Mouse (Mus musculus) heart, adult 2 months (tissue): ENCODE measurements at regions not wholly inside any gene's neighbourhood (a gene's known extent, or its start where the extent isn't known, plus 50 kb on each side); places are given as distances from the start of the nearest gene placed in this dataset.
"Not testable (repeated sequence)": the region's sequence is repeated elsewhere in the genome, so short reads cannot be mapped to it uniquely, and the experiment has no call there.

Experiments used
- DNase-seq, 2 experiments: peaks; one replicate each; pipeline ENCODE4 v3.0.0; 2021
- H3K27ac ChIP-seq: fragments of 200-600 bp; 2 replicates; pipeline ENCODE4 v1.8.1; 2022
- H3K27me3 ChIP-seq: fragments of 200-500 bp; 2 replicates; pipeline ENCODE4 v1.6.1; 2012; ENCODE audit warnings: mild to moderate bottlenecking, low read length, inconsistent platforms, mixed read lengths; ENCODE audit not compliant: control insufficient read depth, insufficient read depth
- H3K36me3 ChIP-seq: fragments of 200-500 bp; 2 replicates; pipeline ENCODE4 v1.6.1; 2012; ENCODE audit warnings: low read length, inconsistent platforms; ENCODE audit not compliant: control insufficient read depth, insufficient read depth
- H3K4me1 ChIP-seq: fragments of 200-500 bp; 2 replicates; pipeline ENCODE4 v1.6.1; 2011; ENCODE audit warnings: low read length; ENCODE audit not compliant: control insufficient read depth, insufficient read depth
- H3K4me3 ChIP-seq: fragments of 200-600 bp; 2 replicates; pipeline ENCODE4 v1.8.1; 2022
- H3K79me2 ChIP-seq: fragments of 200-500 bp; replicated peaks from 2 replicates; pipeline ENCODE4 v1.6.1; 2012; ENCODE audit warnings: mild to moderate bottlenecking, inconsistent platforms, low read length, moderate library complexity, mixed read lengths; ENCODE audit not compliant: control insufficient read depth, insufficient read depth
- H3K9ac ChIP-seq: fragments of 200-500 bp; 2 replicates; pipeline ENCODE4 v1.6.1; 2012; ENCODE audit warnings: low read depth, mild to moderate bottlenecking, control low read depth, inconsistent platforms, low read length, mixed read lengths
- CTCF ChIP-seq: fragments of 200-600 bp; IDR thresholded peaks from 2 replicates; pipeline ENCODE4 v1.8.1; 2022; ENCODE audit warnings: antibody characterized with exemption, mild to moderate bottlenecking, moderate library complexity
- EP300 ChIP-seq: fragments of 200-500 bp; IDR thresholded peaks from 2 replicates; pipeline ENCODE4 v1.6.1; 2011; ENCODE audit warnings: low read depth, low read length, control low read depth; ENCODE audit not compliant: insufficient read depth
- POLR2A ChIP-seq: fragments of 200-500 bp; IDR thresholded peaks from 2 replicates; pipeline ENCODE4 v1.6.1; 2011; ENCODE audit warnings: mild to moderate bottlenecking, low read depth, low read length, control low read depth; ENCODE audit not compliant: insufficient read depth
- WGBS: fragments of 180-500 bp; shearing (Covaris S2); methylation state at CpG from one replicate; pipeline ENCODE4 v1.1.7; 2018; 5-methylcytosine and 5-hydroxymethylcytosine counted together
- intact Hi-C: fragments of 180-260 bp; cut with DNase I; formaldehyde crosslinking; loops from one replicate; pipeline ENCODE4 v1.15.1; 2025

GRCm38 (mm10) chr14:53634320-53634979 lies 619.5 kb downstream of the Dad1 start:
- H3K27ac ChIP-seq, H3K27me3 ChIP-seq, intact Hi-C loops, H3K4me3 ChIP-seq, H3K4me1 ChIP-seq, H3K36me3 ChIP-seq, H3K9ac ChIP-seq, H3K79me2 ChIP-seq, DNase-seq: not testable (repeated sequence)
- 24% methylated on average over 5 of the region's 5 CpGs for WGBS

DNA sequence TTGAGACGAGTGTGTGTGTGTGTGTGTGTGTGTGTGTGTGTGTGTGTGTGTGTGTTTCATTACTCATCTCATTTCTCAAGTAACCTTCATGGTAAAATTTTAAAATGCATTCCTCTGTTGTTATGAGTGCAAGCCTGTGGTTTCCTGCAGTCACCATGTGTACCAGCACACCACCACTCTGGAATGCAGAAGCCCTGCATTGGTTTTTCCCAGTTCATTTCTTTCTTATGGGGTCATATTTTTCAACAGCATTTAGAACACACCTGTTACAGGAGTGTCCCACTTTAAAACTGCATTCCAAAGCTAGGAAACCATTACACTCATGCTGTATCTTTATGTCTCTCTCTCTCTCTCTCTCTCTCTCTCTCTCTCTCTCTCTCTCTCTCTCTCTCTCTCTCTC lies 620.2 kb downstream of the Dad1 start:
- WGBS = 46% methylated on average over 1 of the region's 1 CpGs
- H3K4me1 ChIP-seq, H3K79me2 ChIP-seq, intact Hi-C loops, H3K36me3 ChIP-seq, H3K9ac ChIP-seq, H3K27me3 ChIP-seq, H3K27ac ChIP-seq, DNase-seq, H3K4me3 ChIP-seq: not testable (repeated sequence)

- H3K36me3 ChIP-seq, H3K27me3 ChIP-seq, H3K4me3 ChIP-seq, H3K4me1 ChIP-seq, H3K27ac ChIP-seq, intact Hi-C loops, H3K9ac ChIP-seq, H3K79me2 ChIP-seq, DNase-seq: not testable (repeated sequence)
- WGBS = 53% methylated on average over 4 of the region's 4 CpGs
These were observed 632.5 kb downstream of the Dad1 start for GRCm38 (mm10) chr14:53621376-53621775.

- DNase-seq, intact Hi-C loops, H3K4me3 ChIP-seq, H3K27me3 ChIP-seq, H3K27ac ChIP-seq, H3K4me1 ChIP-seq, H3K79me2 ChIP-seq, H3K36me3 ChIP-seq, H3K9ac ChIP-seq: not testable (repeated sequence)
- 40% methylated on average over 3 of the region's 3 CpGs for WGBS
These were observed 637.8 kb downstream of the Dad1 start for GRCm38 (mm10) chr14:53616061-53616460.

DNA sequence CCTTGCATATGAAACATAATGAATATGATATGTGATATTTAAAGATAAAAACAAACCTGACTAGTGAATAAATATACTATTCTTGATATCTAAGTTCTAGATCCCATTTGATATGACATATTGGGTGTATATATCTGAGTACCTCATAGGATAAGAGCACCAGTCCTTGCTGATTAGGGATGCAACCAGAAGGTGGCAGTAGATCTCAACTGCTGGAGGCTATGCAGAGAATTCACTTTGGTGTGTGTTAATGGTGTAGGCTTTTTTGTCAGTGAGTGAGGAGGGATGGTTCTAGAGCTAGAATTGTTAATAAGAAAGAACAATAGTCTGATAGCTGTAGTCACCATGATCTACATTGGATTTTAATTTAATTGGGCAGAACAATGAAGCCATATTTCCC lies 639.6 kb downstream of the Dad1 start:
- no peak overlapping the region for H3K4me3 ChIP-seq
- H3K79me2 ChIP-seq = no peaks in the 10 kb centered on the region
- TF ChIP-seq EP300 = no peak
- no peak for TF ChIP-seq POLR2A
- TF ChIP-seq CTCF = no peak
- no peaks in the 10 kb centered on the region for H3K4me1 ChIP-seq
- intact Hi-C loops = no loop called here
- no peaks in the 10 kb centered on the region for H3K27me3 ChIP-seq
- H3K36me3 ChIP-seq = no peaks in the 10 kb centered on the region
- H3K27ac ChIP-seq = no peak overlapping the region
- no peak for DNase-seq
- no peak overlapping the region for H3K9ac ChIP-seq

DNA sequence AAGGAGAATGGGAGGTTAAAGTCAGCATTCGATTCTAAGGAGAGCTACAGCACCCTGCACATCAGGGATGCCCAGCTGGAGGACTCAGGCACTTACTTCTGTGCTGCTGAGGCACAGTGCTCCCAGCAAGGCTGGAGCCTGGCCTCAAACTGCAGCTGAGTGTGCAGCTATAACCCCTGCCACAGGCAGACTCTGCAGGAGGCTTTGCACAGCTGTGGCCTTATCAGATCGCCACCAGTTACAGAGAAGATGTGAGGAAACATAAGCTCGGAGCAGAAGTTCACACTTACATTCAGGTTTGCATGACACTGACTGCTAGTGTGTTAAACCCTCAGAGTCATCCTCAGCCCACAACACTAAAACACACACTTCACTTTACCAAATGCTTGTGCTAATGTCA lies 654.6 kb downstream of the Dad1 start:
- not testable (repeated sequence) for H3K36me3 ChIP-seq

DNA sequence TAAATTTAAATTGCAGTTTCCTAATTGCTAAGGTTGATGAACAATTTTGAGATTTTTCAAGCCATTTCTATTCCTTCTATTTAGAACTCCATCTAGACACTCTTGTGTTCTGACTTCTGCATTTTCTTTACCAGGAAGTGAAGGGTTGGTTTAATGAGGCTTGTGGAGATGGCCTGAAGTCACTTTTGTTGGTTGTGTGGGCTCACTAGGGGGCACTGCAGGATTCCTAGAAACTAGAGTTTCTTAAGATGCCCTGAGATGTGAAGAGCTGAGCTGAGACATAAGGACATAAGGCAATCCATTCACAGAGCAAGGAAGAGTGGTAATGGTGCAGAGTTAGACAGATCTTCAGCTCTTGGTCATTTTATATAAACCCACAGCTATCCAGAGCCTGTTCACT lies 656.6 kb downstream of the Dad1 start:
- H3K4me1 ChIP-seq, intact Hi-C loops, H3K4me3 ChIP-seq, H3K27ac ChIP-seq, H3K79me2 ChIP-seq, DNase-seq, H3K36me3 ChIP-seq, H3K9ac ChIP-seq, H3K27me3 ChIP-seq: not testable (repeated sequence)

More for the DNA sequence above, 654.6 kb downstream of the Dad1 start:
- H3K27ac ChIP-seq, DNase-seq, H3K79me2 ChIP-seq, H3K4me3 ChIP-seq, H3K9ac ChIP-seq, intact Hi-C loops, H3K4me1 ChIP-seq, H3K27me3 ChIP-seq: not testable (repeated sequence)
- WGBS = 43% methylated on average over 3 of the region's 3 CpGs

DNA sequence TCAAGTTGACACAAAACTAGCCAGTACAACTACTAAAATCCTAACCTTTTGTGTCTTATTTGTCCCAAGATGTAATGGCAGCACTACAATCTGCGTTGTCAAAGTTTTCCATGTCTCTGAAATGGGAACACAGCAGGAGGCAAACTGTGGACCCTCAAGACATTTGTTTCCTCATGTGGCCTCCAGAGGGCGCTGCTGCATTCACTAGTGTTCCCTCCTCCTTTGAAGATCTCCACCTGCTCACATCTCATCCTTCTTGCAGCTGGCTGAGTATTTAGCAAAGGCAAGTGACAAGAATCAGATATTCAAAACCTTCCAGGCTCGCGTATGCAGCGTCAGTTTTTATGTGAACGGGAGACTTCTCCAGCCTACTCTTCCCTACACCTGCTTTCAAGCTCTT lies 663.3 kb downstream of the Dad1 start:
- not testable (repeated sequence) for DNase-seq
- 41% methylated on average over 6 of the region's 6 CpGs for WGBS

GRCm38 (mm10) chr14:53582528-53582927 lies 671.4 kb downstream of the Dad1 start:
- H3K4me1 ChIP-seq, H3K9ac ChIP-seq, DNase-seq, H3K4me3 ChIP-seq, H3K27me3 ChIP-seq, H3K79me2 ChIP-seq, intact Hi-C loops, H3K36me3 ChIP-seq, H3K27ac ChIP-seq: not testable (repeated sequence)
- 87% methylated on average over 6 of the region's 6 CpGs for WGBS

More for the DNA sequence above, 663.3 kb downstream of the Dad1 start:
- H3K27me3 ChIP-seq, H3K4me1 ChIP-seq, intact Hi-C loops, H3K27ac ChIP-seq, H3K79me2 ChIP-seq, H3K36me3 ChIP-seq, H3K4me3 ChIP-seq, H3K9ac ChIP-seq: not testable (repeated sequence)

DNA sequence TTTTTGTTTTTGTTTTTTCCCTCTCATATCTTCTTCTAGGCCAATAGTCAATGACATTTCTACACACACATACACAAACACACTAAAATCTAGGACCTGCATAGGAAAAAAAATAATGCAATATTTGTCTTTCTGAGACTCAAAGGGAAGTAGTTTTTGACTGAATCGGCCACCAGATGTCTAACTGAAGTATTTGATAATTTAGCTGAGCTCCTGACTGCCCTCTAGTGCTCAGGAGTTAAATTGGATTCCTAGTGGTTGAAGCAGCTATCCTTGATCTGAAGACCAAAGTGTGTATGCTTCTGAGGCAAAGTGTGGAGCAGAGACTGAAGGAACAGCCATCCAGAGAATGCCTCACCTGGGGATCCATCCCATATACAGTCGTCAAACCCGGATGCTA lies 672.2 kb downstream of the Dad1 start:
- H3K79me2 ChIP-seq, H3K9ac ChIP-seq, H3K4me3 ChIP-seq, H3K27me3 ChIP-seq, H3K4me1 ChIP-seq, H3K36me3 ChIP-seq, DNase-seq, H3K27ac ChIP-seq, intact Hi-C loops: not testable (repeated sequence)
- 44% methylated on average over 3 of the region's 3 CpGs for WGBS
